Comparison of ENCODE assay signal across 17 mouse cellular contexts in the genomic region with DNA sequence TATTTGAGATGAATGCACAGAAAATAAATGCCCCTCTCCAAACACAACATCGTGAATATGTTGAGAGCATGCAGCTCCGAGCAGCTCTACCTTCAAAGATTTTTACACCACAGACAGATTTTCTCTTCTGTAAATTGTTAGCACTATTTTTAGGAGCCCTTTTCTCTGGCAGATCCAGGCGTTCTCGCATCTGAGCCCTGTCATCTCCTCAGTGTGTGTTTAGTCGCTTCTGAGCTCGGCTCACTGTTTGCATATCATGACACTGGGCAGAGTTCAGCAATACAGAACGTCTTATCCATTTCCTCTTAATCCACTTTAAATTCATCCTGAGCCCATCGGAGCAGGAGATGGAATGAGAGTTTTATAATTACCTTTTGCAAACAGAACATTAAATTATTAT.
DNase-seq lines count a peak whose midpoint lies in the region; ATAC-seq lines count a peak whose summit lies in the region.
"Had no signal": no experiment of that assay in that cellular context is flagged by ENCODE, and none has a peak within 500 bp of the region (broad histone marks: within the 10 kb centered on the region; RNA-seq: fewer than 3 reads in every experiment).

No protein-coding gene starts in this region.

- no peaks in the 10 kb centered on the region for H3K36me3 ChIP-seq in forebrain, embryonic 16.5 days (ENCODE audit: control insufficient read depth, insufficient read depth)
- no peaks in the 10 kb centered on the region for H3K36me3 ChIP-seq in forebrain, embryonic 11.5 days (ENCODE audit: control insufficient read depth, insufficient read depth, low read length)
- H3K36me3 ChIP-seq in liver, embryonic 11.5 days (ENCODE audit: control insufficient read depth, insufficient read depth, low read length) = no peaks in the 10 kb centered on the region
- H3K36me3 ChIP-seq: G1E; liver, embryonic 12.5 days; lung, embryonic 15.5 days had no signal

- no peaks in the 10 kb centered on the region for H3K27me3 ChIP-seq in forebrain, embryonic 16.5 days (replicated peaks; ENCODE audit: control insufficient read depth, insufficient read depth, low read length)
- no peaks in the 10 kb centered on the region for H3K27me3 ChIP-seq in forebrain, embryonic 11.5 days (ENCODE audit: control insufficient read depth, insufficient read depth, low read length)
- H3K27me3 ChIP-seq in liver, embryonic 11.5 days (replicated peaks; ENCODE audit: control insufficient read depth, insufficient read depth, low read length) = no peaks in the 10 kb centered on the region
- H3K27me3 ChIP-seq: liver, embryonic 12.5 days; lung, embryonic 15.5 days had no signal

- no peak for DNase-seq in forebrain, embryonic 11.5 days (ENCODE audit: low spot score)
- DNase-seq in layer of hippocampus, adult 11-12 months (ENCODE audit: low spot score) = peak; percentile 30
- no peak for DNase-seq in layer of hippocampus, postnatal 36 days
- DNase-seq in right cerebral cortex, postnatal 10 days (ENCODE audit: low spot score in 2 of 2) = peak; percentile 43 to 52
- DNase-seq in right cerebral cortex, adult 18-20 months = no peak
- DNase-seq in liver, embryonic 11.5 days (ENCODE audit: low spot score) = no peak
- DNase-seq: cerebellum, adult 8-10 months; heart, postnatal 14 days; kidney, adult 8-10 months; kidney, postnatal 4 days; thymus, postnatal 4 days had no signal

- no peak overlapping the region for H3K9ac ChIP-seq in forebrain, embryonic 16.5 days (replicated peaks; ENCODE audit: low read depth, low read length)
- no peak overlapping the region for H3K9ac ChIP-seq in forebrain, embryonic 11.5 days (ENCODE audit: low read length)
- H3K9ac ChIP-seq in liver, embryonic 11.5 days (ENCODE audit: low read depth, low read length) = no peak overlapping the region
- H3K9ac ChIP-seq: liver, embryonic 12.5 days; lung, embryonic 15.5 days had no signal

- 62% methylated on average over 8 of the region's 8 CpGs for WGBS in forebrain, embryonic 16.5 days
- WGBS in forebrain, embryonic 11.5 days = 80% methylated on average over 8 of the region's 8 CpGs
- 71% methylated on average over 8 of the region's 8 CpGs for WGBS in liver, embryonic 11.5 days

- H3K9me3 ChIP-seq in forebrain, embryonic 16.5 days (ENCODE audit: control insufficient read depth, low read length) = no peaks in the 10 kb centered on the region
- H3K9me3 ChIP-seq in forebrain, embryonic 11.5 days (ENCODE audit: control insufficient read depth, low read length) = no peaks in the 10 kb centered on the region
- no peaks in the 10 kb centered on the region for H3K9me3 ChIP-seq in liver, embryonic 11.5 days (ENCODE audit: control insufficient read depth, low read length)
- H3K9me3 ChIP-seq: liver, embryonic 12.5 days; lung, embryonic 15.5 days had no signal

- no peak overlapping the region for H3K4me2 ChIP-seq in forebrain, embryonic 16.5 days (ENCODE audit: low read length)
- no peak overlapping the region for H3K4me2 ChIP-seq in forebrain, embryonic 11.5 days (ENCODE audit: low read depth, low read length, severe bottlenecking)
- no peak overlapping the region for H3K4me2 ChIP-seq in liver, embryonic 11.5 days
- H3K4me2 ChIP-seq: liver, embryonic 12.5 days; lung, embryonic 15.5 days had no signal

- no peak overlapping the region for H3K4me3 ChIP-seq in forebrain, embryonic 16.5 days (replicated peaks; ENCODE audit: low read length)
- no peak overlapping the region for H3K4me3 ChIP-seq in forebrain, embryonic 11.5 days (ENCODE audit: low read depth, low read length)
- no peak overlapping the region for H3K4me3 ChIP-seq in liver, embryonic 11.5 days (ENCODE audit: low read depth, low read length)
- H3K4me3 ChIP-seq: liver, embryonic 12.5 days; lung, embryonic 15.5 days had no signal

- 0 out of 2 replicates have a peak, but pooled peaks cover 3% of the 10 kb centered on the region for H3K4me1 ChIP-seq in forebrain, embryonic 16.5 days (replicated peaks; ENCODE audit: control insufficient read depth, insufficient read depth, low read length)
- no peaks in the 10 kb centered on the region for H3K4me1 ChIP-seq in forebrain, embryonic 11.5 days (replicated peaks; ENCODE audit: control insufficient read depth, insufficient read depth, low read length)
- H3K4me1 ChIP-seq in liver, embryonic 11.5 days (replicated peaks; ENCODE audit: control insufficient read depth, insufficient read depth, low read length) = no peaks in the 10 kb centered on the region
- H3K4me1 ChIP-seq: liver, embryonic 12.5 days; lung, embryonic 15.5 days had no signal

- H3K27ac ChIP-seq in forebrain, embryonic 16.5 days (ENCODE audit: low read length) = no peak overlapping the region
- H3K27ac ChIP-seq in forebrain, embryonic 11.5 days (ENCODE audit: low read depth, low read length) = no peak overlapping the region
- H3K27ac ChIP-seq in liver, embryonic 11.5 days (ENCODE audit: low read depth, low read length) = no peak overlapping the region
- H3K27ac ChIP-seq: liver, embryonic 12.5 days; lung, embryonic 15.5 days; stomach, postnatal 0 days had no signal

- peak; percentile 33; the same call in 1 of the 2 replicates for ATAC-seq in forebrain, embryonic 16.5 days
- no peak for ATAC-seq in forebrain, embryonic 11.5 days (replicated peaks; ENCODE audit: low FRiP score)
- ATAC-seq in liver, embryonic 11.5 days (replicated peaks; ENCODE audit: low FRiP score) = no peak
- ATAC-seq: hindbrain, embryonic 16.5 days; liver, embryonic 12.5 days had no signal

Comparison
In these comparisons a context has a peak if more than half of its experiments do, and no peak if none do; other contexts are left out.
1. DNase-seq: peak in layer of hippocampus, adult 11-12 months (single experiment) and right cerebral cortex, postnatal 10 days (2 of 2); none in forebrain, embryonic 11.5 days (single experiment), layer of hippocampus, postnatal 36 days (0 of 2), right cerebral cortex, adult 18-20 months (single experiment) and liver, embryonic 11.5 days (single experiment).